24 mouse cellular contexts compared by ENCODE assay signal in genomic region chr13:33830751-33831150, GRCm38 (mm10). TPM values are rescaled to one million over a fixed set of nuclear protein-coding genes. Genes with fewer than 3 reads are reported as not detected.
DNase-seq lines count a peak whose midpoint lies in the region; ATAC-seq and TF ChIP-seq lines count a peak whose summit lies in the region.
"Had no signal": no experiment of that assay in that cellular context is flagged by ENCODE, and none has a peak within 500 bp of the region (broad histone marks: within the 10 kb centered on the region; RNA-seq: fewer than 3 reads in every experiment).

No protein-coding gene starts in this region.

- H3K4me2 ChIP-seq in CH12.LX (ENCODE audit: insufficient read depth, low read depth, poor library complexity, severe bottlenecking), result no peak overlapping the region
- H3K4me2 ChIP-seq in midbrain, embryonic 16.5 days (ENCODE audit: low read length), result no peak overlapping the region

- no peak for TF ChIP-seq CTCF in CH12.LX (conservative IDR thresholded peaks at IDR 0.05 in 1 of 2, IDR thresholded peaks at IDR 0.05 in 1 of 2; ENCODE audit: low read depth in 2 of 2, low read length in 2 of 2)

- no peak for TF ChIP-seq POLR2A in CH12.LX (IDR thresholded peaks at IDR 0.05; ENCODE audit: low read depth, low read length)

- in situ Hi-C loops in CH12.LX (cut with MboI; ENCODE audit: low pct_ligation_motif_present, low pct_unique_long_range_greater_than_20kb, low sequenced_read_pairs), result no loop called here
- in situ Hi-C loops in ES-E14 (cut with MboI; ENCODE audit: low sequenced_read_pairs in 2 of 2, unreplicated experiment in 2 of 2), result no loop called here

- dilution Hi-C loops in CH12.LX (cut with MboI; ENCODE audit: extremely low pct_ligation_motif_present, extremely low pct_unique_long_range_greater_than_20kb, low sequenced_read_pairs), result no loop called here

- no peak overlapping the region for H3K27ac ChIP-seq in CH12.LX (ENCODE audit: insufficient read depth, low read depth)
- H3K27ac ChIP-seq in ES-E14 (ENCODE audit: insufficient read depth, low read depth, low read length, poor library complexity, severe bottlenecking), result no peak overlapping the region
- H3K27ac ChIP-seq in midbrain, embryonic 16.5 days (ENCODE audit: low read length), result no peak overlapping the region

- H3K4me3 ChIP-seq in CH12.LX (replicated peaks in 1 of 3; ENCODE audit: low read depth in 2 of 3, low read length in 2 of 3, poor library complexity in 1 of 3) (no peak overlapping the region), ES-E14 (ENCODE audit: insufficient read depth in 1 of 2, low read depth in 1 of 2, low read length in 2 of 2, poor library complexity in 1 of 2, severe bottlenecking in 1 of 2) (no peak overlapping the region)
- H3K4me3 ChIP-seq in midbrain, embryonic 16.5 days (ENCODE audit: low read depth, low read length), result no peak overlapping the region

- H3K36me3 ChIP-seq in CH12.LX (replicated peaks in 1 of 2; ENCODE audit: control insufficient read depth in 1 of 2, insufficient read depth in 1 of 2, low read length in 1 of 2) (no peaks in the 10 kb centered on the region), ES-E14 (ENCODE audit: control insufficient read depth, insufficient read depth, low read length, poor library complexity, severe bottlenecking) (no peaks in the 10 kb centered on the region)
- no peaks in the 10 kb centered on the region for H3K36me3 ChIP-seq in midbrain, embryonic 16.5 days (ENCODE audit: control insufficient read depth, insufficient read depth, low read length)
- H3K36me3 ChIP-seq: G1E had no signal

- TF ChIP-seq RAD21 in CH12.LX (IDR thresholded peaks at IDR 0.05; ENCODE audit: low read depth, low read length), result no peak

- H3K4me1 ChIP-seq in CH12.LX (ENCODE audit: control insufficient read depth in 1 of 2, insufficient read depth in 2 of 2) (no peaks in the 10 kb centered on the region), ES-E14 (ENCODE audit: control insufficient read depth in 2 of 2, insufficient read depth in 2 of 2, low read length in 2 of 2, poor library complexity in 1 of 2) (no peaks in the 10 kb centered on the region)
- H3K4me1 ChIP-seq in midbrain, embryonic 16.5 days (ENCODE audit: control insufficient read depth, insufficient read depth, low read length), result no peaks in the 10 kb centered on the region

- no peak for DNase-seq in CH12.LX (ENCODE audit: extremely low read depth)
- no peak for DNase-seq in ES-E14 (ENCODE audit: low read depth, low spot score)
- no peak for DNase-seq in spleen, postnatal 4 days (ENCODE audit: low spot score in 2 of 2)
- DNase-seq: adrenal gland, adult 2 months; adrenal gland, adult 8-10 months; adrenal gland, postnatal 10 days; adrenal gland, postnatal 14 days; adrenal gland, postnatal 25 days; adrenal gland, postnatal 36 days; B cell, adult 2 months; cerebellum, adult 11 months; cerebellum, adult 11-12 months; cerebellum, adult 18-20 months; cerebellum, adult 2 months; cerebellum, adult 8-10 months had no signal

- H3K27me3 ChIP-seq in CH12.LX (replicated peaks), result no peaks in the 10 kb centered on the region
- no peaks in the 10 kb centered on the region for H3K27me3 ChIP-seq in midbrain, embryonic 16.5 days (ENCODE audit: control insufficient read depth, insufficient read depth, low read depth, low read length)
- H3K27me3 ChIP-seq: Patski had no signal

- no peak for ATAC-seq in midbrain, embryonic 16.5 days
- ATAC-seq: activated CD4-positive, CD25-positive, alpha-beta regulatory T cell, adult 4 months; CD4-positive, CD25-positive, alpha-beta regulatory T cell, adult 4 months; Patski had no signal

- H3K9me3 ChIP-seq in CH12.LX (replicated peaks; ENCODE audit: low read length) (no peaks in the 10 kb centered on the region), ES-E14 (ENCODE audit: control insufficient read depth, insufficient read depth, low read depth, low read length) (no peaks in the 10 kb centered on the region)
- peaks cover 7% of the 10 kb centered on the region; the same call in 1 of the 2 replicates for H3K9me3 ChIP-seq in midbrain, embryonic 16.5 days (replicated peaks; ENCODE audit: control insufficient read depth, low read length, poor library complexity, severe bottlenecking)
- H3K9me3 ChIP-seq: G1E had no signal

- no peak for TF ChIP-seq EP300 in CH12.LX (IDR thresholded peaks at IDR 0.05; ENCODE audit: low read length)

- H3K79me2 ChIP-seq in CH12.LX (replicated peaks; ENCODE audit: control insufficient read depth, extremely low read depth, insufficient read depth, poor library complexity, severe bottlenecking), result no peaks in the 10 kb centered on the region

- H3K9ac ChIP-seq in CH12.LX (ENCODE audit: insufficient read depth, low read depth), result no peak overlapping the region
- no peak overlapping the region for H3K9ac ChIP-seq in ES-E14 (ENCODE audit: insufficient read depth, low read depth, low read length, poor library complexity, severe bottlenecking)
- H3K9ac ChIP-seq in midbrain, embryonic 16.5 days (ENCODE audit: low read depth, low read length), result no peak overlapping the region

- 87% methylated on average over 2 of the region's 2 CpGs for WGBS in midbrain, embryonic 16.5 days

TF ChIP-seq in CH12.LX, 34 proteins besides CTCF, POLR2A, EP300 and RAD21:
- TF ChIP-seq KAT2A (IDR thresholded peaks at IDR 0.05; ENCODE audit: insufficient replicate concordance, low read length), result no peak
- TF ChIP-seq ZNF384 (IDR thresholded peaks at IDR 0.05; ENCODE audit: low read depth, low read length), result peak; percentile 63; the same call in 1 of the 2 replicates

TF ChIP-seq in ES-E14, 5 proteins besides CTCF, POLR2A, EP300 and RAD21:
- TF ChIP-seq MAFK (IDR thresholded peaks at IDR 0.05; ENCODE audit: insufficient read depth, low read depth, low read length) (no peak), CHD2 (IDR thresholded peaks at IDR 0.05; ENCODE audit: low read depth, low read length) (no peak), ZNF384 (IDR thresholded peaks at IDR 0.05; ENCODE audit: low read depth, low read length) (0 out of 2 replicates have a peak, but pooled peaks have one; percentile 57)

RNA-seq across cellular contexts. Expression of gene Serpinb6e, which starts 12.5 kb away (rescaled TPM):
- not detected in 2 replicates for total RNA-seq in CH12.LX (2012; rRNA removed)
- total RNA-seq in CH12.LX (2014; rRNA removed), result 0.20 TPM in 1 of 2 replicates, not detected in the other
- not detected in 2 replicates for polyA plus RNA-seq in CH12.LX (2012; ENCODE audit: insufficient read length, low read depth)
- total RNA-seq in ES-E14 (2012; rRNA removed), result not detected in 2 replicates
- polyA plus RNA-seq in midbrain, embryonic 16.5 days (2015; fragmentation: Nextera tagmentation; extraction: Ambion mirVana), result not detected in 2 replicates
- total RNA-seq: adrenal gland, adult 18-20 months; adrenal gland, adult 2 months; adrenal gland, adult 8-10 months; adrenal gland, postnatal 10 days; adrenal gland, postnatal 14 days; adrenal gland, postnatal 25 days; adrenal gland, postnatal 36 days; adrenal gland, postnatal 4 days; G1E; MEL had no signal
- polyA plus RNA-seq: activated CD4-positive, CD25-positive, alpha-beta regulatory T cell, adult 4 months; adrenal gland, adult 2 months; C2C12; CD4-positive, CD25-positive, alpha-beta regulatory T cell, adult 4 months; G1E; Patski had no signal
